Comparison of ENCODE assay signal across 12 mouse cellular contexts in the genomic region with DNA sequence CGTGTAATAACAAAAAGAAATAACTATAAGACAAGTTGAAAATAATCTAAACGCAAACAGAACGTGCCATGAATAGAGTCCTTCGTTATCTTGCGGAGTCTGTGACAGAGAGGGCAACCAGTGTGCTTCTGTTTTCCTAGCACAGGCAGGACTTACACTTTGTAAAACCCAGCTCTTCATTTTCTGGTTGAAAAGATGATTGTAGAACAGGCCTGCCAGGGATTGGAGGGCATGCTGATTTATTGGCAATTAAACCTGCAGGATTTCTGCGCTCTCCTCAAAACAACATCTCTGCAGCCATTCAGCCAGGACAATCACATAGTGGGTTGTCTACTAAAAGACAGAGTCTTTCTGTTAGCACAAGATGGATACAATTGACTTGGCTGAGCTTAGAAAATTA. TPM values are rescaled to one million over a fixed set of nuclear protein-coding genes. Genes with fewer than 3 reads are reported as not detected.
DNase-seq lines count a peak whose midpoint lies in the region; ATAC-seq lines count a peak whose summit lies in the region.
"Had no signal": no experiment of that assay in that cellular context is flagged by ENCODE, and none has a peak within 500 bp of the region (broad histone marks: within the 10 kb centered on the region; RNA-seq: fewer than 3 reads in every experiment).

No protein-coding gene starts in this region.

- WGBS in midbrain, embryonic 16.5 days: 37% methylated on average over 6 of the region's 6 CpGs
- WGBS in midbrain, embryonic 10.5 days: 78% methylated on average over 6 of the region's 6 CpGs
- WGBS in neural tube, embryonic 14.5 days: 13% methylated on average over 6 of the region's 6 CpGs

- no peaks in the 10 kb centered on the region for H3K9me3 ChIP-seq in midbrain, embryonic 16.5 days (replicated peaks; ENCODE audit: control insufficient read depth, low read length, poor library complexity, severe bottlenecking)
- H3K9me3 ChIP-seq in midbrain, embryonic 10.5 days (replicated peaks): no peaks in the 10 kb centered on the region
- H3K9me3 ChIP-seq in neural tube, embryonic 14.5 days (ENCODE audit: control insufficient read depth, low read length): no peaks in the 10 kb centered on the region

- no peak overlapping the region for H3K27ac ChIP-seq in midbrain, embryonic 16.5 days (ENCODE audit: low read length)
- no peak overlapping the region for H3K27ac ChIP-seq in midbrain, embryonic 10.5 days (replicated peaks)
- no peak overlapping the region for H3K27ac ChIP-seq in neural tube, embryonic 14.5 days (ENCODE audit: low read depth, low read length)

- H3K4me3 ChIP-seq in midbrain, embryonic 16.5 days (ENCODE audit: low read depth, low read length): no peak overlapping the region
- no peak overlapping the region for H3K4me3 ChIP-seq in midbrain, embryonic 10.5 days
- no peak overlapping the region for H3K4me3 ChIP-seq in neural tube, embryonic 14.5 days (ENCODE audit: low read depth, low read length)

- no peaks in the 10 kb centered on the region for H3K27me3 ChIP-seq in midbrain, embryonic 16.5 days (ENCODE audit: control insufficient read depth, insufficient read depth, low read depth, low read length)
- peaks cover 12% of the 10 kb centered on the region for H3K27me3 ChIP-seq in midbrain, embryonic 10.5 days (ENCODE audit: low read depth, poor library complexity, severe bottlenecking)
- 0 out of 2 replicates have a peak, but pooled peaks cover 2% of the 10 kb centered on the region for H3K27me3 ChIP-seq in neural tube, embryonic 14.5 days (ENCODE audit: control insufficient read depth, insufficient read depth, low read length)

- peak; percentile 34; the same call in 1 of the 2 replicates for ATAC-seq in midbrain, embryonic 16.5 days
- ATAC-seq in neural tube, embryonic 14.5 days (ENCODE audit: low read depth): peak; percentile 39; the same call in 1 of the 2 replicates
- ATAC-seq: intestine, postnatal 0 days had no signal

- peaks cover 12% of the 10 kb centered on the region for H3K4me1 ChIP-seq in midbrain, embryonic 16.5 days (ENCODE audit: control insufficient read depth, insufficient read depth, low read length)
- peaks cover 9% of the 10 kb centered on the region for H3K4me1 ChIP-seq in midbrain, embryonic 10.5 days
- H3K4me1 ChIP-seq in neural tube, embryonic 14.5 days (ENCODE audit: control insufficient read depth, insufficient read depth, low read length): peaks cover 12% of the 10 kb centered on the region; the same call in 1 of the 2 replicates

- H3K9ac ChIP-seq in midbrain, embryonic 16.5 days (ENCODE audit: low read depth, low read length): no peak overlapping the region
- no peak overlapping the region for H3K9ac ChIP-seq in neural tube, embryonic 14.5 days (replicated peaks; ENCODE audit: low read depth, low read length)
- H3K9ac ChIP-seq: lung, embryonic 14.5 days had no signal

- DNase-seq in embryo, embryonic 11 days: peak; percentile 18
- no peak for DNase-seq in embryo, embryonic 10 days (ENCODE audit: low spot score)
- DNase-seq in midbrain, embryonic 10.5 days (ENCODE audit: low spot score): no peak
- peak; percentile 55 to 70 for DNase-seq in cerebellum, postnatal 36 days
- no peak for DNase-seq in lung, postnatal 10 days
- no peak for DNase-seq in heart, adult 9 months (ENCODE audit: low spot score in 2 of 2)
- DNase-seq: kidney, postnatal 25 days; lung, embryonic 14.5 days; right cerebral cortex, postnatal 4 days had no signal

- H3K36me3 ChIP-seq in midbrain, embryonic 16.5 days (ENCODE audit: control insufficient read depth, insufficient read depth, low read length): no peaks in the 10 kb centered on the region
- no peaks in the 10 kb centered on the region for H3K36me3 ChIP-seq in midbrain, embryonic 10.5 days
- no peaks in the 10 kb centered on the region for H3K36me3 ChIP-seq in neural tube, embryonic 14.5 days (ENCODE audit: control insufficient read depth, insufficient read depth, low read length)

- H3K4me2 ChIP-seq in midbrain, embryonic 16.5 days (ENCODE audit: low read length): no peak overlapping the region
- H3K4me2 ChIP-seq in neural tube, embryonic 14.5 days (ENCODE audit: low read depth, low read length): no peak overlapping the region
- H3K4me2 ChIP-seq: lung, embryonic 14.5 days had no signal

RNA-seq across cellular contexts. Expression of a gene that starts 40.4 kb away (rescaled TPM):
- polyA plus RNA-seq in midbrain, embryonic 16.5 days (2015; fragmentation: Nextera tagmentation; extraction: Ambion mirVana): 7.6 and 8.5 TPM in 2 replicates
- polyA plus RNA-seq in midbrain, embryonic 10.5 days (2016; fragmentation: Nextera tagmentation; extraction: Ambion mirVana): 12.3 and 12.5 TPM in 2 replicates
- polyA plus RNA-seq in neural tube, embryonic 14.5 days (2014; fragmentation: Nextera tagmentation; extraction: Ambion mirVana): 8.1 and 8.6 TPM in 2 replicates

Comparison
In these comparisons a context has a peak if more than half of its experiments do, and no peak if none do; other contexts are left out.
1. DNase-seq: peak in embryo, embryonic 11 days (single experiment) and cerebellum, postnatal 36 days (2 of 2); none in embryo, embryonic 10 days (single experiment), midbrain, embryonic 10.5 days (single experiment), lung, postnatal 10 days (single experiment) and heart, adult 9 months (0 of 2).